Mouse (Mus musculus) hindbrain, embryonic 13.5 days (tissue): Measurements from ENCODE around the gene Mospd3. TPM values are rescaled to one million over a fixed set of nuclear protein-coding genes. Genes with fewer than 3 reads are reported as not detected.

Source experiments
- ATAC-seq: fragments of 200-750 bp; cut with Nextera tagmentation; 2 replicates; pipeline ENCODE4 v1.8.0; 2017; ENCODE audit warnings: moderate TSS enrichment; ENCODE audit not compliant: low FRiP score
- H3K27ac ChIP-seq: fragments of 300-500 bp; sonication (generic); 2 replicates; pipeline ENCODE4 v1.5.1; 2015; ENCODE audit warnings: inconsistent platforms, mild to moderate bottlenecking, moderate library complexity
- H3K27me3 ChIP-seq: fragments of 300-500 bp; sonication (generic); 2 replicates; pipeline ENCODE4 v1.6.1; 2015; ENCODE audit warnings: mild to moderate bottlenecking, inconsistent platforms
- H3K36me3 ChIP-seq: fragments of 300-500 bp; sonication (generic); 2 replicates; pipeline ENCODE4 v1.6.1; 2015; ENCODE audit warnings: mild to moderate bottlenecking, inconsistent platforms
- H3K4me1 ChIP-seq: fragments of 300-500 bp; sonication (generic); replicated peaks from 2 replicates; pipeline ENCODE4 v1.6.1; 2015; ENCODE audit warnings: inconsistent platforms
- H3K4me2 ChIP-seq: fragments of 300-500 bp; sonication (generic); 2 replicates; pipeline ENCODE4 v1.6.1; 2015; ENCODE audit warnings: inconsistent platforms, mild to moderate bottlenecking, moderate library complexity
- H3K4me3 ChIP-seq: fragments of 300-500 bp; sonication (generic); 2 replicates; pipeline ENCODE4 v1.5.1; 2015; ENCODE audit warnings: mild to moderate bottlenecking, inconsistent platforms
- H3K9ac ChIP-seq: fragments of 300-500 bp; sonication (generic); 2 replicates; pipeline ENCODE4 v1.6.1; 2015; ENCODE audit warnings: mild to moderate bottlenecking, inconsistent platforms
- H3K9me3 ChIP-seq: fragments of 300-500 bp; sonication (generic); 2 replicates; pipeline ENCODE4 v1.6.1; 2016; ENCODE audit warnings: inconsistent platforms
- WGBS: fragments of 180-500 bp; shearing (Covaris S2); methylation state at CpG from one replicate; pipeline ENCODE4 v1.1.7; 2015; 5-methylcytosine and 5-hydroxymethylcytosine counted together
- polyA plus RNA-seq: library from polyadenylated mRNA; unstranded; fragments of >200 nt; fragmentation: Nextera tagmentation; extraction: Ambion mirVana; gene quantifications from 2 replicates; pipeline ENCODE4 v1.2.1, GENCODE M21; 2015

Mospd3 gene
- polyA plus RNA-seq, 1 experiment from 2014 or later: 49.6 TPM

- peak overlapping the region; percentile 48; the same call in 1 of the 2 replicates for H3K27ac ChIP-seq
- no peak overlapping the region for H3K4me3 ChIP-seq
- no peaks in the 10 kb centered on the region for H3K36me3 ChIP-seq
- no peak overlapping the region for H3K9ac ChIP-seq
- peaks cover 28% of the 10 kb centered on the region for H3K27me3 ChIP-seq
- H3K4me1 ChIP-seq: peaks cover 40% of the 10 kb centered on the region
- H3K4me2 ChIP-seq: peak overlapping the region; percentile 21; the same call in 1 of the 2 replicates
- 24% methylated on average over 6 of the region's 6 CpGs for WGBS
- no peak for ATAC-seq
- no peaks in the 10 kb centered on the region for H3K9me3 ChIP-seq
Measured at GRCm38 (mm10) chr5:137611245-137611602, 10.4 kb upstream of the Mospd3 start.

- Histone ChIP-seq H3K9ac (no peak overlapping the region), H3K36me3 (no peaks in the 10 kb centered on the region), H3K4me2 (peak overlapping the region; percentile 21), H3K27ac (peak overlapping the region; percentile 48; the same call in 1 of the 2 replicates), H3K27me3 (peaks cover 28% of the 10 kb centered on the region), H3K4me3 (no peak overlapping the region), H3K9me3 (no peaks in the 10 kb centered on the region), H3K4me1 (peaks cover 40% of the 10 kb centered on the region)
- 19% methylated on average over 11 of the region's 12 CpGs for WGBS
- no peak for ATAC-seq
Measured at GRCm38 (mm10) chr5:137610548-137611244, 9.8 kb upstream of the Mospd3 start.

DNA sequence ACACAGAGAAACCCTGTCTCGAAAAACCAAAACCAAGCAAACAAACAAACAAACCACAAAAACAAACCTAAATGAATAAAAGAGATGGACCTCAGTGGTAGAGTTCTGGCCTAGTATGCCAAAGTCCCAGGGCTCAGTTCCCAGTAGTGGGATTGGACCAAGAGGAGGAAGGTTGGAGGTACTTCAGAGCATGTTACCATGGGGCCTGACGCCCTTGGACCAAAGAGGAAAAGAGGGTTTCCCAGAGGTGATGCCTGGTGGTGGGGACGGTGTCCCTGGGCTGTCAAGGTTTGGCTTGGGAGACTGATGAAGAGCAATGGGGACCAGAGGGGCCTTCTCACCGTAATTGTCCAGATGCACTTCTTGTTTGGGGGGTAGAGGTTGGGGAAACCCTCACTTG is 9.2 kb upstream of the Mospd3 start:
- no peak overlapping the region for H3K4me3 ChIP-seq

DNA sequence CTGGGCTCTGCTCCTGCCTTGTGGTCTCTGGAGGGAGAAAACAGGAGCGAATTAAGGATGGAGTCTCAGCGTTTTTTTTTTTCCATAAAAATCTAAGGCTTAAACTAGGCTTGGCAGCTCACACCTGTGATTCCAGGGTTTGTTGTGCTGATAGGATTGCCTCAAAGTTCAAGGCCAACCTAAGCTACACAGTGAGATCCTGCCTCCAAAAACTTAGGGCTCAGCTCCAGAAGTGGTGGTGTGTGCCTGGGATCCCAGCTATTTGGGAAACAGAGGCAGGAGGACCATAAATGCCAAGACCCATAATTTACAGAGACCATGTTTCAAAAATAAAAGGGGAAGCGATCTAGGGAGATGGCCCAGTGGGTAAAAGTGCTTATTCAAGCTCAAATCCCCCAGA is 8.4 kb upstream of the Mospd3 start:
- no peaks in the 10 kb centered on the region for H3K36me3 ChIP-seq
- H3K4me3 ChIP-seq: no peak overlapping the region
- peaks cover 40% of the 10 kb centered on the region for H3K4me1 ChIP-seq
- no peak for ATAC-seq
- 59% methylated on average over 3 of the region's 3 CpGs for WGBS
- no peak overlapping the region for H3K4me2 ChIP-seq
- no peak overlapping the region for H3K27ac ChIP-seq
- no peaks in the 10 kb centered on the region for H3K9me3 ChIP-seq
- no peak overlapping the region for H3K9ac ChIP-seq
- peaks cover 28% of the 10 kb centered on the region for H3K27me3 ChIP-seq

More for the DNA sequence above, 9.2 kb upstream of the Mospd3 start:
- H3K27ac ChIP-seq: no peak overlapping the region
- H3K36me3 ChIP-seq: no peaks in the 10 kb centered on the region
- peaks cover 40% of the 10 kb centered on the region for H3K4me1 ChIP-seq
- H3K4me2 ChIP-seq: no peak overlapping the region; the same call in 1 of the 2 replicates
- ATAC-seq: no peak
- H3K9me3 ChIP-seq: no peaks in the 10 kb centered on the region
- 73% methylated on average over 4 of the region's 4 CpGs for WGBS
- peaks cover 28% of the 10 kb centered on the region for H3K27me3 ChIP-seq
- no peak overlapping the region for H3K9ac ChIP-seq

DNA sequence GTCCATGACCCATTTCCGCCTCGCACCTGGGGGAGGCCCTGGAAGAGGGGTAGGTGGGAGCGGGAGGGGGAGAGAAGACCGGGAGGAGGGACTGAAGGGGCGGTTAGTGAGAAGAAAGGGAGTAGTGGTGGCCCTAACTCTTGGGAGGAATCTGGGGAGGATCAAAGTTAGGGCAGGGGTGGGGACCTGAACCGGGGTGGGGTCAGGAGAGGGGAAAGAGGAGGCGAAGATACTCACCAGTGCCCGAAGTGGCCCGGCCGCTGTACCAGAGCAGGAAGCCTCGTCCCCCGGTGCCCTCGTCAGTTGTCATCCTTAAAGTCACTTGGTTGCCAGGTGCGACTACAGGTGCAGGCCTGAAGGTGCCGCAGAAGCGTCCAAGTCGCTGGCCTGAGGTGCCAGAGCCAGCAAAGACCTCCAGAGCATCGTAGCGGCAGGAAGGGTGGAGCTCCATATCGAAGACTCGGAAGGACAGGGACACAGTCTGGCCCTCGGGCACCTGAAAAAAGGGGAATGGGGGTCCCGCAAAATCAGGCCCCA is 7.9 kb upstream of the Mospd3 start:
- peak overlapping the region; percentile 55; the same call in 1 of the 2 replicates for H3K9ac ChIP-seq
- no peaks in the 10 kb centered on the region for H3K36me3 ChIP-seq
- H3K4me1 ChIP-seq: peaks cover 40% of the 10 kb centered on the region
- H3K4me2 ChIP-seq: peak overlapping the region; percentile 40
- 17% methylated on average over 23 of the region's 23 CpGs for WGBS
- H3K4me3 ChIP-seq: peak overlapping the region; percentile 12; the same call in 1 of the 2 replicates
- H3K27me3 ChIP-seq: peaks cover 28% of the 10 kb centered on the region
- ATAC-seq: no peak
- H3K27ac ChIP-seq: no peak overlapping the region
- no peaks in the 10 kb centered on the region for H3K9me3 ChIP-seq

DNA sequence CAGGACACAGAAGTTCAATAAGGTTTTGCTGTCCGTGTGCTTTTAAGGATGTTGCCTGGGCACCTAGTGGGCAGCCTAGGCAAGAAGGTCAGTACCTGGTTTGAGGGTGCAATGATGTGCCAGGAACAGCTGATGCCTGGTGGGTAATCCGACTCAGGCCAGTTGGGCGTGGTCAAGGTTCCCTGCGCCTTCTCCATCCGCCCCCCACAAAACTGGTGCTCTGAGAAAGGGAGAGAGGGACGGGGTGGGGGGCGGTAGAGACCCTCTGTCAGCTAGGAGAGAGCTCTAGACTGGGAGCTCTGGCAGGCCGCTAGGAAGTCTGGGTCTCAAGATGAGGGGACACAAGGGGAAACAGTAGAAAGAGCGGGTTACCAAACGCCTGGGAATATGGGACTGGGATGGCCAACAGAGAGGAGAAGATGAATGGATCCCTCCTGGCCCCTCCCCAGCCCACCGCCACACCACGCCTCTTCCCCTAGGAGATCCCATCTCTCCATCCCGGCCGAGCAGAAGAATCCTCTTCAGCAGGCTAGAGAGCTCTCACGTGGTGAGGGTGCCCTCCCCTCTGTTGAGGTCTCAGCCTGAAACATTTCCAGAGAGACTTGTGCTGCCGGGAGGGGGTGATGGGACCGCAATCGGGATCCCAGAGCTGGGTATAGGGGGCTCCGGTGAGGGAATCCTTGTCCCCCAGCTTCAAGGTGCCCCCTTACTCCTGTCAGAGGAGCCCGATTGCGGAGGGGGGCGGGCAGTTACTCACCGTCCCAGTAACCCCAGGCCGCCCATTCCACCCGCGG is 7.2 kb upstream of the Mospd3 start:
- H3K36me3 ChIP-seq: no peaks in the 10 kb centered on the region
- H3K27me3 ChIP-seq: peaks cover 28% of the 10 kb centered on the region
- H3K4me2 ChIP-seq: peak overlapping the region; percentile 40
- H3K4me1 ChIP-seq: peaks cover 43% of the 10 kb centered on the region
- peak overlapping the region; percentile 12; the same call in 1 of the 2 replicates for H3K4me3 ChIP-seq
- H3K9ac ChIP-seq: peak overlapping the region; percentile 55
- no peak overlapping the region for H3K27ac ChIP-seq
- H3K9me3 ChIP-seq: no peaks in the 10 kb centered on the region
- WGBS: 16% methylated on average over 26 of the region's 26 CpGs
- ATAC-seq: no peak

GRCm38 (mm10) chr5:137601365-137601729 is 489 bp upstream of the Mospd3 start:
- H3K27me3 ChIP-seq: no peaks in the 10 kb centered on the region
- no peak overlapping the region for H3K27ac ChIP-seq
- peaks cover 15% of the 10 kb centered on the region for H3K36me3 ChIP-seq
- H3K4me2 ChIP-seq: peak overlapping the region; percentile 65
- H3K9me3 ChIP-seq: no peaks in the 10 kb centered on the region
- peak overlapping the region; percentile 77 for H3K4me3 ChIP-seq
- peak overlapping the region; percentile 59 for H3K9ac ChIP-seq
- peaks cover 32% of the 10 kb centered on the region for H3K4me1 ChIP-seq
- under 1% methylated on average over 22 of the region's 22 CpGs for WGBS
- no peak for ATAC-seq

- Histone ChIP-seq H3K4me2 (peak overlapping the region; percentile 97), H3K4me3 (peak overlapping the region; percentile 77), H3K27ac (peak overlapping the region; percentile 88), H3K36me3 (peaks cover 15% of the 10 kb centered on the region), H3K9me3 (no peaks in the 10 kb centered on the region), H3K9ac (peak overlapping the region; percentile 91), H3K27me3 (no peaks in the 10 kb centered on the region), H3K4me1 (peaks cover 32% of the 10 kb centered on the region)
- WGBS: 4% methylated on average over 19 of the region's 19 CpGs
- ATAC-seq: no peak; the same call in 1 of the 2 replicates
Measured at GRCm38 (mm10) chr5:137600281-137600618, 608 bp downstream of the Mospd3 start.

GRCm38 (mm10) chr5:137599600-137599999 is 1.3 kb downstream of the Mospd3 start:
- no peaks in the 10 kb centered on the region for H3K27me3 ChIP-seq
- no peaks in the 10 kb centered on the region for H3K9me3 ChIP-seq
- ATAC-seq: no peak
- peaks cover 18% of the 10 kb centered on the region for H3K36me3 ChIP-seq
- 69% methylated on average over 9 of the region's 9 CpGs for WGBS
- peak overlapping the region; percentile 91 for H3K9ac ChIP-seq
- H3K27ac ChIP-seq: 0 out of 2 replicates have a peak overlapping the region, but pooled peaks have one; percentile 88
- peaks cover 32% of the 10 kb centered on the region for H3K4me1 ChIP-seq
- peak overlapping the region; percentile 97 for H3K4me2 ChIP-seq
- H3K4me3 ChIP-seq: peak overlapping the region; percentile 77

DNA sequence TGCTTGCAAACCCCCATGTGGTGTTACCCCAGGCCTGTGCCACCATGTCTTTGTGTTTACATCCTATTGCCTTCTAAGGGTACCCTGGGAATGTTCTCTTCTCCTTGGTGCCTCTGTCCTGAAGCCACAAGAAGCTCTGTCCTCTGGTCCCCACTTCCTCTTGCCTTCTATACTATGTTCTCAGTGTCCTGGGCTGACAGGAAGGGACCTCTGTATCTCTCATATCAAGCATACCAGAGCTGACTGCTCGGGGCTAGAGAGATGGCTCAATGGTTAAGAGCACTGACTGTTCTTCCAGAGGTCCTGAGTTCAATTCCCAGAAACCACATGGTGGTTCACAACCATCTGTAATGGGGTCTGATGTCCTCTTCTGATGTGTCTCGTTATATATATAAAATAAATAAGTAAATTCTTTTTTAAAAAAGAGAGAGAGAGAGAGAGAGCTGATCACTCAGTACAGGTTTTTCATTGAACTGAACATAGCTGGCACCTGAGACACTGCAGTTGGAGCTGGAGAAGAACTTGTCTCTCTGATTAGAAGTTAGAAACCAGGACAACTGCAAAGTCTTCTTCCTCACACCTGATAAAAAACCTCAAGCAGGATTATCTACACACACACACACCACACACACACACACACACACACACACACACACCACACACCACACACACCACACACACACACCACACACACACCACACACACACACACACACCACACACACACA is 2.6 kb downstream of the Mospd3 start:
- H3K27ac ChIP-seq: no peak overlapping the region

DNA sequence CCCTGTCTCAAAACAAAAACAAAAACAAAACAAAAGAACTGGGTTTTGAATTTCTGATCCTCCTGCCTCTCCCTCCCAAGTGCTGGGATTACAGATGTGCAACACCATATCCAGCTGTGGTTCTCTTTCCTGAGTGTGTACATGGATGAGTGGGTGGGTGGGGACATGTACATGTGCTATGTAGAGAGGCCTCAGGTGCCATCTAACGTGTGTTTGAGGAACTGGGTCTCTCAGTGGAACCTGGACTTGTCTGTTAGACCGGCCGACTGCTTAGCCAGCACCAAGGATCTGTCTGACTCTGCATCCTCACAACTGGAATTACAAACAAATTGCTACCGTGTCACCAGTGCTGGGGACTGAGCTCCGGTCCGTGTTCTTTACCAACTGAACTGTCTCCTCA is 3.2 kb downstream of the Mospd3 start:
- 92% methylated on average over 6 of the region's 6 CpGs for WGBS
- Histone ChIP-seq H3K4me2 (no peak overlapping the region), H3K4me3 (no peak overlapping the region), H3K9me3 (no peaks in the 10 kb centered on the region), H3K27me3 (no peaks in the 10 kb centered on the region), H3K9ac (no peak overlapping the region), H3K36me3 (peaks cover 18% of the 10 kb centered on the region), H3K27ac (no peak overlapping the region), H3K4me1 (peaks cover 26% of the 10 kb centered on the region)
- ATAC-seq: no peak

More for the DNA sequence above, 2.6 kb downstream of the Mospd3 start:
- H3K27me3 ChIP-seq: no peaks in the 10 kb centered on the region
- no peaks in the 10 kb centered on the region for H3K9me3 ChIP-seq
- ATAC-seq: no peak
- peaks cover 31% of the 10 kb centered on the region for H3K4me1 ChIP-seq
- no peak overlapping the region for H3K4me2 ChIP-seq
- H3K36me3 ChIP-seq: peaks cover 18% of the 10 kb centered on the region
- no peak overlapping the region for H3K4me3 ChIP-seq
- no peak overlapping the region for H3K9ac ChIP-seq
- WGBS: 85% methylated on average over 2 of the region's 2 CpGs
